Mouse (Mus musculus): ENCODE data around the gene Ubap2l.

DNA sequence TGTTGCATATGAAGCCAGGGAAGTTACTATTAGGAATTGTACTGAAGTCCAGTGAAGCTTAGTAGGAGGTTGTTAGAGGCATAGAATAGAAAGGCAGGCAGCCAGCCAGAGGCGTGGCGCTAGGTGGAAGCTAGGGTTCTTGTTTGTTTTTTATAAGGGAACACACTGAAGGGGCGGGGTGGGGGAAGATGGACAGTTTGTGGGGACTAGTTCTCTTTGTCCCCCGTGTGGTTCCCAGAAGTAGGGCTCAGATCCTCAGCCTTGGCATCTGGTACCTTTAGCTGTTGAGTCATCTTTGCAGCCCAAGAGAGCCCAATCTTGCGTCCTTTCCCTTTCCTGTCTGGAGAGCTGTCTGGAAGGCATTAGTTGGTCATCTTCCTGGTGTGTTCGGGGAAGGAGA is 32.9 kb upstream of the Ubap2l start:
- TF ChIP-seq CTCF (IDR thresholded peaks at IDR 0.05; ENCODE audit: extremely low read depth, insufficient read depth, low read length) (no peak), POLR2A (IDR thresholded peaks at IDR 0.05; ENCODE audit: extremely low read depth, insufficient read depth, low read length) (no peak)
